Mouse (Mus musculus): Measurements from ENCODE around the gene Rrm2.

- TF ChIP-seq POLR2A (IDR thresholded peaks at IDR 0.05; ENCODE audit: low read depth, low read length) (no peak), CTCF (IDR thresholded peaks at IDR 0.05; ENCODE audit: extremely low read depth, insufficient read length, insufficient replicate concordance, low read depth, low read length) (no peak)
These were observed 54.2 kb downstream of the Rrm2 start for GRCm38 (mm10) chr12:24762253-24762652.

Measured in small intestine, adult 2 months (tissue).